Mouse (Mus musculus): ENCODE measurements around the gene Plod3.
"Not testable (repeated sequence)": the region's sequence is repeated elsewhere in the genome, so short reads cannot be mapped to it uniquely, and the experiment has no call there.

Gene Plod3

DNA sequence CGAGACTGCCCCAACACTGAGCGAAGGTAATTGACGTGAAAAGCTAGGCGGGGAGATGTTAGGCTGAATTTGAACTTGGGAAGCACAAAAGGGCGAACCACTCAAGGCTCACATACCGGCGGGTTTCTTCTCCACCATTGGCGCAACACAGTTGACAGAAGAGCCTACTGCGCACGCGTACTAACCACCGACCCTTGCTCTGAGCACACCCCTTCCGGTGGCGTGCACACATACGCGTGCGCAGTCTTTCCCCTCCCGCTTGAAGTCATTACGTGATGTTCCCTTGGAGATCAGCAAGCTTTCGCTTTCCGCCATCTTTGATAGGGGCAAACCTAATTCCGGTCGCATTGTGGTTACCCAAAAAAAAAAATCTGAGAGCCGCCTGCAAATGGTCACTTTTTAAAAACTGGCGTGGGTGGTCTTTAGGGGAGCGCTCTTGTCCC lies at the start of gene Plod3:
TSS of gene Plod3 (plus strand) at position 325 of the 443 bp plus-strand sequence.
- DNase-seq = peak; percentile 97

GRCm38 (mm10) chr5:136937621-136938020 lies 49.2 kb upstream of the Plod3 start:
- no peak for DNase-seq

DNA sequence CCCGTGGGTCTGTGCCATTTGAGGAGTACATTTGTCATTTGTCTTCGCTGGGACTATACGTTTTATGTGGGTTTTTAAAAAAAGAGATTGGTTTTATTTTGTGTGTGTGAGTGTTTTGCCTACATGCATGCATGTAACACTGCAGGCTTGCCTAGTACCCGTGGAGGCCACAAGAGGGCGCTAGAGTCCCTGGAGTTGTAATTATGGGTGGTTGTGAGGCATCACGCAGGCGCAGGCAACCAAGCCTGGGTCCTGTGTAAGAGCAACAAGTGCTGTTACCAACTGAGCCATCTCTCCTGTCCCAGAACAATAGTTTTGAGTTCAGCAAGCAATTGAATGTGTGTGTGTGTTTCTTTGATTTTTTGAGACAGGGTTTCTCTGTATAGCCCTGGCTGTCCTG lies 47.5 kb upstream of the Plod3 start:
- DNase-seq = no peak

DNA sequence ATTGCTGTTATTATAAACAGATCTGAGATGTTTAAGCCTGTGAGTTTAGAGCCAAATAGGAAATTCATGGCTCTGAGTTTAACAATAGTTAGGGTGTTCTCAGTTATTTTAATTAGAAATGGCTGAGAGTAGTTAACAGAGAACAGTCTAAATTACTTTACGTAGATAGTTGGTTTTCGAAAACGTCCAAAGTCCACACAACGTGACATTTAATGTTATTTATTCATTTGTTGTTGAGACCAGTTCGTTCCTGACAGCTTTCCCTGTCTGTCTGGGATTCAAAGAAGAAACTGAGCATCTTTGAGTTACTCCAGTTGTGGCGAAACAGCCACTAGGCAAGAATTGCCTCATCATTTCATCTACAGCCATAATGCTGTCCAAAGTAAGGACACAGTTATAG lies 46.8 kb upstream of the Plod3 start:
- not testable (repeated sequence) for DNase-seq

DNA sequence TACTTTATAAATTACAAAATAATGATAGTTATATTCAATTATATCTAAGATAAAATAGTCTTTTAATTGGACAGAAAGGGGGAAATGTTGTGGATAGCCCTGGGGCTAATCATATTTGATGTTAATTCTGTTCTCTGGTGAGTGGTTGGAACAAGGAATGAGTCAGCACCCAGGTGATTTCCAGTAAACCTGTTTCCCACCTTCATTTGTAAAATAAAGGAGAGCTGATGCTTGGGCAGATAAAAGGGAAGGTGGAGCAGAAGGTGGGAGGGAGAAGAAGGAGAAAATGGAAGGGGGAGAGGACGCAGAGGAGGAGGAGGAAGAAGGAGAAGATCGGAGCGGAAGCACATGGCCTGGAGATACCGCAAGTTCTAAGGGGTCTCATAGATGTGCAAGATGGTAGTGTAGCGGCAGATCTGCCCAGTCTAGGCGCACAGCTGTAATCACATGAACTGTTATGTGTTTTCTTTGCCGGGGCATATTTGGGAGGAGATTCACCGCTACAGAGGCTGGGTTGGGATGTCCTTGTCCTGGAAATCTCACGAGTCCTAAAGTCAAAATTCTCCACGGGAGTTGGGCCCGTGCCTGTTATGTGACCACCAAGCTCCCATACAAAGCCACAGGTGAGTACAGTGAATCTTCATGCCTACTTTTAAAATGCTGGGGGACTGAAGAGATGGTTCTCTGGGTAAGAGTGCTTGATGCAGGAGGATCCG lies 45.8 kb upstream of the Plod3 start:
- DNase-seq = no peak

- DNase-seq = no peak
These were observed 44.0 kb upstream of the Plod3 start for GRCm38 (mm10) chr5:136942781-136943180.

DNA sequence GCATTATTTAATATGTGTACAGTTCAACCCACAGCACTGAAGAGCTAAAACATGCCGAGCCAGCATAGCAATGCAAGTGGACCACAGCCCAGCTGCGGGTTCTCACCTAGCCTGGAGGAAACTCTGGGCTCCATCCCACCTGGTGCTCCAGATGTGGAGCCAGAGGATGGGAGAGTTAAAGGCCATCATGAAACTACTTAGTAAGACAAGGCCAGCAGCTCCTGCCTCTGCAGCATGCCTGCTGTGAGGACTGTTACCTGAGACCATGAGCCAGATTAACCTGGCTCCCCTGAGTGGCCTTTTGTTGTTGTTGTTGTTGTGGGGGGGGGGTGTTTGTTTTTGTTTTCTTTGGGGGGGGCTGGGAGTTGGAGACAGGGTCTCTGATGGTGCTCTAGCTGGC lies 43.4 kb upstream of the Plod3 start:
- no peak for DNase-seq

- DNase-seq = no peak
These were observed 41.7 kb upstream of the Plod3 start for GRCm38 (mm10) chr5:136945084-136945483.

- no peak for DNase-seq
These were observed 38.9 kb upstream of the Plod3 start for GRCm38 (mm10) chr5:136947874-136948273.

DNA sequence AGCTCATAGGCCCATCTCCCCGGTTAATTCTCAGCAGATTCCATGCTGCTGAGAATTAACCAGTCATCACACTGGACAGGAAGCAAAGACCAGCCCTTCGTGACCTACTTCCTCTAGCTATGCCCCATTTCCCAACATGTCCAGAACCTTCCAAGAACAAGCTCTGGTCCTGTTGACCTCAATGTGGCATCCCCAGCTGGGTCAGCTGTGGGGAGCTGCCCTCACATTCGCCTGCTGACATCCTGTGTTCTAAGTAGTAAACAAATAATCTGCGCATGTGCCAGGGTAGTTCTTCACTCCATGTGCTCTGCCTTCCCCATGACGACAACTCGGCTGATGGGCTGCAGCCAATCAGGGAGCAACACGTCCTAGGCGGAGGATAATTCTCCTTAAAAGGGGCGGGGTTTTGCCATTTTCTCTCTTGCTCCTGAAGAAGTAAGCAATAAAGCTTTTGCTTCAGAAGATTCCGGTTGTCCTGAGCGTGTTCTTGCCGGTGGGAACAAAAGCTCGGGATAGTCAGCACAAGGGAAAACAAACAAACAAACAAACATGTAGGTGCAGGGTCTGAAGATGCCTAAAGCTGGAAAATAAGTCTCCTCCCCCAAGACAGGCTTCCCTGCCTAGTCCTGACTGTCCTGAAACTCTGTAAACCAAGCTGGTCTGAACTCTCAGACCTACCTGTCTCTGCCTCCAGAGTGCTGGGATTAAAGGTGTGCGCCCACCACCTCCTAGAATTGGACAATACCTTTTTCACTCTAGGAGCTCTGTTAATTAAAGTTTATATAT lies 37.1 kb upstream of the Plod3 start:
- not testable (repeated sequence) for DNase-seq

- no peak for DNase-seq
These were observed 36.3 kb upstream of the Plod3 start for GRCm38 (mm10) chr5:136950521-136950920.

- no peak for DNase-seq
These were observed 34.7 kb upstream of the Plod3 start for GRCm38 (mm10) chr5:136952153-136952552.

DNA sequence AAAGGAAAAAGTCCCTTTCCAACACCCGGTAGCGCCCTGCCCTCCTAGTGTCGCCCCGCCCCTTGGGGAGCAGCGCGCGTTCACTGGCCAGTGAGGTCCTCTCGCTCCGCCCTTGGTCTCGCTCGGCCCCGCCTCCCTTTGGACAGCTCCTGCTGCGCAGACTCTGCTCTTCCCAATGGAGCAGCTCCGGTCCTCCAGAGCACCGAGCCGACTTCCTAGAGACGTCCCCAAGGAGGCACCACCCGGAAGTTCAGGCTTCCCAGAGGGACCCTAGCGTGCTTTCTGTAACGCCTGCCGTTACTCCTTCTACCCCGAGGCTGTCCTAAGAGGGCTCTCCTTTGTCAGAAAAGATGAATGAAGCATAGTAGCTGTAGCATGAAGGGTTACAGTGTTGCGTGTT lies 33.8 kb upstream of the Plod3 start, which contains the start of gene Fis1:
TSS of gene Fis1 (plus strand) at position 261 of the 400 bp plus-strand sequence.
- DNase-seq = peak; percentile 94

GRCm38 (mm10) chr5:136953440-136953951 lies 33.3 kb upstream of the Plod3 start:
- no peak for DNase-seq

GRCm38 (mm10) chr5:136955622-136956021 lies 31.2 kb upstream of the Plod3 start:
- DNase-seq = no peak

- DNase-seq = no peak
These were observed 29.6 kb upstream of the Plod3 start for GRCm38 (mm10) chr5:136957250-136957649.

DNA sequence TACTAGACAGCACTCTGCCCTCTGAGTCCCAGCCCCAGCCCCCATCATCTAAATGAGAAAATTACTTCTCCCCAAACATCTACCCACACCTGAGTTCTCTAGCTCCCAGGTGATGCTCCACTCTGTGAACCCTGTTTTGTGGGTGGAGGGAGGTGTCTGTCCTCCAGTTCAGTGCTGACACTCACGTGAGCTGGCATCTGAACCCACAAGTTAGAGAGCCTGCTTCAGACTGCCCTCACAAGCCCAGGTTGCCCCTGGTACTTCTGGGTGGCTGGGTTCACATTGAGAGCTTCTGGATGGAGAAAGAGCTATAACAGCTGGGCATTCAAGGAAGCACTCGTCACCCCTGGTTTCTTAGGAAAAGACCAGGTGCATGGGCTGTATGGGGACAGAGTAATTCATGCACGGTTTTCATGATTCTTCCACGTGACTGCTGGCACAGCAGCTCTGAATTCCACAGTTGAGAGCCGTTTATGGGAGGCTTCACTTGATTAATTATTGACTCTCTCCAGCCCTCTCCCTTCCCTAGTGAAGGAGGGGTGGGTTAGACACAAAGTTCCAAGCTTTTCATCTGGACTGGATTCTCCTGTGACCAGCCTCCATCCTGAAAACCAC lies 27.7 kb upstream of the Plod3 start:
- no peak for DNase-seq

- DNase-seq = no peak
These were observed 26.8 kb upstream of the Plod3 start for GRCm38 (mm10) chr5:136960053-136960452.

DNA sequence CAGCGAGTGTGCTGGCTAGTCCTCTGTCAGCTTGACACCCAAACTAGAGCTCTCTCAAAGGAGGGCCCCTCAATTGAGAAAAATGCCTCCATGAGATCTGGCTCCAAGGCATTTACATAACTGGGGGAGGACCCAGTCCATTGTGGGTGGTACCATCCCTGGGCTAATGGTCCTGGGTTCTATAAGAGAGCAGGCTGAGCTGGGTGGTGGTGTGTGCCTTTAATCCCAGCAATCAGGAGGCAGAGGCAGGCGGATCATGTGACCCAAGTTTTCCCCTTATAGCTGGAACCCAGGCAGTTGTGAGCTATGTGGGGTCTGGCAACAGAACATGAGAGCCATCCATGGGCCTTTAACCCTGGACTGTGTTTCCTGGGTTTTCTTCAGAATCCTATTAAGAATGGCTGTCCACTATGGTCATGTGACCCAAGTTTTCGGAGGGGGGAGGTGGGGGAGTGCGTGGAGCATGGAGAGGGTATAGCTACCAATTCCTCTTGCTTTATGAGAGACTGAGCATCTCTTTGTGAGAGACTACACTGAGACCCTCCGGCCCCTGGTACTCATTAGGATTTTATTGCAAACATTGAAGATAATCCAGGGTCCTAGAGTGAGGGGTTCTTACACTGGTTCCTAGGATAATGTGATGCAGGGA lies 25.4 kb upstream of the Plod3 start:
- no peak for DNase-seq

DNA sequence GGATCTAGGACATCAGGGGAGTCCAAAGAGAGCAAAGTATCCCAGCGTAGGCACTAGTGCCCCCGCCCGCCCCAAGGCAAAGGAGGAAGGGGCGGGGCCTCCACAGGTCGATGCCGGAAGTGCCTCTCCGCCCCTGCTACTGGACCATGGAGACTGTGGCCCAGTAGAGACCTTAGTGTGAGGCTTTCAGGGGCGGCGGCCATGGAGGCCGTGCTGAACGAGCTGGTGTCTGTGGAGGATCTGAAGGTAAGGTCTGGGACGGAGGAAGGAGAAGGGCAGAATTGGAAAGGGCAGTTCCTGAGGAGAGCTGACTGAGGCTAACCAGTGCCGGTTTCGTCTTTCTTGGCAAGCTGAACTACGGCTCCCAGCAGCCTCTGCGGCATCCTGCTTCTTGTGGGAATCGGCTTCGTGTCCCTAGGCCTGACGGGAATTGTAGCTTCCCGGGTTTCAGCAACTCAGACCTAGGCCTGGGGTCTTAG lies 24.8 kb upstream of the Plod3 start:
- DNase-seq = peak; percentile 88

DNA sequence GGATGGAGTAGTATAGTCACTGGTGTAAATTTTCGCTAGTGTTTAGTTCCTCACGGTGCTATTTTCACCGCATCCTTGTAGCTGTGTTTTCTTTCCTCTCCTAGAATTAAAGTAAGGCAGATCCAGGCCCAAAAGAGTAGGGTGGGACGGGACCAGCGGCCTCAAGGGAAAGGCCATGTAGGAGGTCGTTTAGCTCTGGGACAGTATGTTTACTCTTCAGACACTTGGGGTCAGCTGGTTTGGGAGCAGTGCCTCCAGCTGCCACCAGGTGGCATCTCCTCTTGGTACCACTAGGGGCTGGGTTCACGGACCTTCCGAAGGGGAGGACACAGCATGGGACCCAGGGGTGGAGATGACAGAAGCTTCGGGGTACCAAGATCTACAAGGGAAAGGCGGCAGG lies 24.3 kb upstream of the Plod3 start:
- DNase-seq = peak; percentile 73

DNA sequence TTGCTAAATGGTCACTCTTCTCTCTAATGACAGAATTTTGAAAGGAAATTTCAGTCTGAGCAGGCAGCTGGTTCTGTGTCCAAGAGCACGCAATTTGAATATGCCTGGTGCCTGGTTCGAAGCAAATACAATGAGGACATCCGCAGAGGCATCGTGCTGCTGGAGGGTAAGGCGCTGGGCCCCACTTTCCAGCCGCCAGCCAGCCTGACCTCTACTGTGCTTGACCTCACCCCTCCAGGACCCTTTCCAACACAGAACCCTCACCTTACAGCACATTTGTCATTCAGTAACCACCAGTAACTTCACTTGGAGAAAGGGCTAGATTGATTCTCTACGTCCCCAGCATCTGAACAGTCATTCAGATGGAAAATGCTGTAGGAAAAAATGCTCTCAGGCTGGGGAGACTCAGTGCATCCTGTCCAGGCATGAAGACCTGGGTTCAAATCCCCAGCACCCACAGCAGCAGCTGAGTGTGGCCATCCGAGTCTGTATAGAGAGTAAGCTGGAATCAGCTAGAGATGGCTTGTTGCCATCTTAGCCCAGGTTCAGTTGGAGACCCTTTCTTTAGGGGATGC lies 23.8 kb upstream of the Plod3 start:
- DNase-seq = no peak
